Mouse (Mus musculus) left cerebral cortex, adult 2 months (tissue): ENCODE measurements around the gene Rnf126. TPM values are rescaled to one million over a fixed set of nuclear protein-coding genes. Genes with fewer than 3 reads are reported as not detected.
A peak's percentile ranks its signal among the peaks of the same experiment; 100 is the strongest.

Experiments used
- DNase-seq, 2 experiments: peaks; one replicate each; pipeline ENCODE4 v3.0.0; 2021 to 2022; ENCODE audit warnings: low spot score in 2 of 2, mixed read lengths in 1 of 2; ENCODE audit errors: extremely low spot score in 1 of 2
- H3K27ac ChIP-seq: fragments of 200-600 bp; 2 replicates; pipeline ENCODE4 v1.8.1; 2022
- H3K4me3 ChIP-seq: fragments of 200-600 bp; 2 replicates; pipeline ENCODE4 v1.8.1; 2022
- CTCF ChIP-seq: fragments of 200-600 bp; IDR thresholded peaks from 2 replicates; pipeline ENCODE4 v1.8.1; 2022; ENCODE audit warnings: antibody characterized with exemption, mild to moderate bottlenecking, moderate library complexity
- intact Hi-C: fragments of 180-260 bp; cut with DNase I; formaldehyde crosslinking; loops from one replicate; pipeline ENCODE4 v1.15.1; 2025
- total RNA-seq, 2 experiments: library from RNA; stranded (reverse); gene quantifications; 2 replicates each; pipeline ENCODE4 v1.2.3; 2021

The Rnf126 gene
- total RNA-seq, 2 experiments from 2014 or later, result 93.3 to 97.5 TPM

GRCm38 (mm10) chr10:79716254-79716987, 50.3 kb downstream of the Rnf126 start, which contains the start of gene Hcn2:
Hcn2 (plus strand) TSS chr10:79716634.
- Histone ChIP-seq H3K4me3 (peak within 1 kb of the TSS; percentile 84), H3K27ac (peak within 1 kb of the TSS; percentile 89)
- DNase-seq, result no peak
- no peak for TF ChIP-seq CTCF
- intact Hi-C loops, result no loop called here

- intact Hi-C loops, result no loop called here
- TF ChIP-seq CTCF, result no peak
- Histone ChIP-seq H3K4me3 (no peak overlapping the region), H3K27ac (no peak overlapping the region)
- no peak for DNase-seq
These were observed 51.8 kb downstream of the Rnf126 start for GRCm38 (mm10) chr10:79714996-79715395.

- TF ChIP-seq CTCF, result no peak
- no peak for DNase-seq
- Histone ChIP-seq H3K4me3 (no peak overlapping the region), H3K27ac (peak overlapping the region; percentile 63)
- intact Hi-C loops, result no loop called here
These were observed 53.6 kb downstream of the Rnf126 start for GRCm38 (mm10) chr10:79713163-79713562.

GRCm38 (mm10) chr10:79712499-79713126, 54.1 kb downstream of the Rnf126 start:
- peak; percentile 67 for TF ChIP-seq CTCF
- H3K4me3 ChIP-seq, result no peak overlapping the region
- peak overlapping the region; percentile 63 for H3K27ac ChIP-seq
- intact Hi-C loops, result no loop called here
- DNase-seq, result peak; percentile 73 to 83

- TF ChIP-seq CTCF, result no peak; the same call in none of the 2 replicates
These were observed 54.7 kb downstream of the Rnf126 start for GRCm38 (mm10) chr10:79712029-79712428.

GRCm38 (mm10) chr10:79709307-79709706, 57.4 kb downstream of the Rnf126 start:
- no peak for TF ChIP-seq CTCF
- peak overlapping the region; percentile 25 for H3K4me3 ChIP-seq

More at GRCm38 (mm10) chr10:79712029-79712428, 54.7 kb downstream of the Rnf126 start:
- Histone ChIP-seq H3K27ac (no peak overlapping the region), H3K4me3 (no peak overlapping the region)
- DNase-seq, result no peak
- intact Hi-C loops, result no loop called here

GRCm38 (mm10) chr10:79708668-79709067, 58.1 kb downstream of the Rnf126 start:
- H3K27ac ChIP-seq, result peak overlapping the region; percentile 25; the same call in 1 of the 2 replicates
- no peak for TF ChIP-seq CTCF
- intact Hi-C loops, result no loop called here
- no peak for DNase-seq
- H3K4me3 ChIP-seq, result peak overlapping the region; percentile 25

More at GRCm38 (mm10) chr10:79709307-79709706, 57.4 kb downstream of the Rnf126 start:
- no peak for DNase-seq
- intact Hi-C loops, result no loop called here
- H3K27ac ChIP-seq, result peak overlapping the region; percentile 25

Other genes starting within 250 kb of the Rnf126 start
- gene Plpp2, start 233.2 kb downstream of the Rnf126 start, total RNA-seq, result 1 to 10 TPM; 2.2 to 3.4 TPM
- gene Mier2, start 211.8 kb downstream of the Rnf126 start, total RNA-seq, result 10 to 100 TPM; 51.2 to 54.9 TPM
- 1 to 10 TPM in 1 of 2 experiments, under 1 TPM in 1; 0.87 to 1.4 TPM for gene Theg, start 179.6 kb downstream of the Rnf126 start, total RNA-seq
- gene C2cd4c, start 152.9 kb downstream of the Rnf126 start, total RNA-seq, result 10 to 100 TPM; 16.8 to 17.1 TPM
- gene Shc2, start 129.0 kb downstream of the Rnf126 start, total RNA-seq, result 10 to 100 TPM; 47.8 to 48.1 TPM
- gene Odf3l2, start 121.2 kb downstream of the Rnf126 start, total RNA-seq, result under 1 TPM in 1 of 2 experiments, not detected in 1; 0.27 TPM
- gene Madcam1, start 102.4 kb downstream of the Rnf126 start, total RNA-seq, result not detected
- gene Tpgs1, start 97.6 kb downstream of the Rnf126 start, total RNA-seq, result 10 to 100 TPM; 79.3 to 80.6 TPM
- gene Cdc34, start 84.8 kb downstream of the Rnf126 start, total RNA-seq, result 10 to 100 TPM; 80.7 to 84.8 TPM
- gene Gzmm, start 77.9 kb downstream of the Rnf126 start, total RNA-seq, result 1 to 10 TPM; 2.1 to 4.0 TPM
- 100 to 1,000 TPM; 539 to 573 TPM for gene Bsg, start 62.5 kb downstream of the Rnf126 start, total RNA-seq
- 100 to 1,000 TPM; 129 to 142 TPM for gene Hcn2, start 50.3 kb downstream of the Rnf126 start, total RNA-seq
- 10 to 100 TPM; 45.1 to 51.6 TPM for gene Polrmt, start 20.4 kb downstream of the Rnf126 start, total RNA-seq
- 1 to 10 TPM; 4.5 to 4.8 TPM for gene Fgf22, start 11.9 kb downstream of the Rnf126 start, total RNA-seq
- gene Fstl3, start 10.3 kb upstream of the Rnf126 start, total RNA-seq, result 1 to 10 TPM; 2.5 to 2.6 TPM
- under 1 TPM; 0.58 to 0.75 TPM for gene Prss57, start 24.0 kb upstream of the Rnf126 start, total RNA-seq
- gene Palm, start 26.6 kb upstream of the Rnf126 start, total RNA-seq, result 100 to 1,000 TPM; 293 to 312 TPM
- gene Misp, start 54.0 kb upstream of the Rnf126 start, total RNA-seq, result under 1 TPM; 0.59 to 0.89 TPM
- gene Ptbp1, start 87.5 kb upstream of the Rnf126 start, total RNA-seq, result 10 to 100 TPM; 55.5 to 61.7 TPM
- 1 to 10 TPM; 1.7 to 2.6 TPM for gene Prtn3, start 107.5 kb upstream of the Rnf126 start, total RNA-seq
- gene Plppr3, start 107.7 kb upstream of the Rnf126 start, total RNA-seq, result 10 to 100 TPM; 51.8 to 63.0 TPM
- gene Elane, start 119.3 kb upstream of the Rnf126 start, total RNA-seq, result not detected
- gene Cfd, start 123.9 kb upstream of the Rnf126 start, total RNA-seq, result not detected
- 10 to 100 TPM; 55.3 to 55.5 TPM for gene Med16, start 142.0 kb upstream of the Rnf126 start, total RNA-seq
- gene Gm26602, start 143.9 kb upstream of the Rnf126 start, total RNA-seq, result not detected
- gene Kiss1r, start 150.0 kb upstream of the Rnf126 start, total RNA-seq, result 1 to 10 TPM; 6.6 to 9.1 TPM
- gene R3hdm4, start 154.3 kb upstream of the Rnf126 start, total RNA-seq, result 100 to 1,000 TPM; 318 to 346 TPM
- gene Arid3a, start 160.1 kb upstream of the Rnf126 start, total RNA-seq, result 1 to 10 TPM; 5.7 to 10.0 TPM
- 10 to 100 TPM; 45.4 to 49.4 TPM for gene Wdr18, start 193.2 kb upstream of the Rnf126 start, total RNA-seq
- under 1 TPM; 0.14 to 0.20 TPM for gene Grin3b, start 203.8 kb upstream of the Rnf126 start, total RNA-seq
- gene Tmem259, start 217.4 kb upstream of the Rnf126 start, total RNA-seq, result 100 to 1,000 TPM; 122 to 126 TPM
- gene Cnn2, start 221.6 kb upstream of the Rnf126 start, total RNA-seq, result 1 to 10 TPM; 5.6 to 8.0 TPM
- gene Abca7, start 229.5 kb upstream of the Rnf126 start, total RNA-seq, result 10 to 100 TPM; 13.5 to 13.8 TPM
- 1 to 10 TPM; 3.5 TPM for gene Arhgap45, start 249.7 kb upstream of the Rnf126 start, total RNA-seq